Mouse (Mus musculus) stomach, postnatal 0 days (tissue): Measurements from ENCODE around the gene Dpep2nb. TPM values are rescaled to one million over a fixed set of nuclear protein-coding genes. Genes with fewer than 3 reads are reported as not detected.
"Not testable (repeated sequence)": the region's sequence is repeated elsewhere in the genome, so short reads cannot be mapped to it uniquely, and the experiment has no call there.

Experiments used
- ATAC-seq: fragments of 200-750 bp; cut with Nextera tagmentation; 2 replicates; pipeline ENCODE4 v1.8.0; 2017; ENCODE audit not compliant: low FRiP score, low TSS enrichment
- DNase-seq: peaks from one replicate; pipeline ENCODE4 v3.0.0-alpha.2; 2016; ENCODE audit warnings: low spot score
- H3K27ac ChIP-seq: fragments of 300-500 bp; sonication (generic); replicated peaks from 2 replicates; pipeline ENCODE4 v1.5.1; 2014; ENCODE audit warnings: mild to moderate bottlenecking, control low read depth
- H3K27me3 ChIP-seq: fragments of 300-500 bp; sonication (generic); 2 replicates; pipeline ENCODE4 v1.6.1; 2014; ENCODE audit warnings: low read length; ENCODE audit not compliant: control insufficient read depth, insufficient read depth
- H3K36me3 ChIP-seq: fragments of 300-500 bp; sonication (generic); 2 replicates; pipeline ENCODE4 v1.6.1; 2014; ENCODE audit warnings: low read length, mixed read lengths; ENCODE audit not compliant: control insufficient read depth, insufficient read depth
- H3K4me1 ChIP-seq: fragments of 300-500 bp; sonication (generic); replicated peaks from 2 replicates; pipeline ENCODE4 v1.6.1; 2014; ENCODE audit warnings: antibody characterized with exemption; ENCODE audit not compliant: control insufficient read depth, insufficient read depth
- H3K4me2 ChIP-seq: fragments of 300-500 bp; sonication (generic); replicated peaks from 2 replicates; pipeline ENCODE4 v1.6.1; 2014; ENCODE audit warnings: low read depth, mild to moderate bottlenecking, control low read depth, moderate library complexity
- H3K4me3 ChIP-seq: fragments of 300-500 bp; sonication (generic); 2 replicates; pipeline ENCODE4 v1.5.1; 2014; ENCODE audit warnings: low read depth, low read length, control low read depth
- H3K9ac ChIP-seq: fragments of 300-500 bp; sonication (generic); 2 replicates; pipeline ENCODE4 v1.6.1; 2014; ENCODE audit warnings: mild to moderate bottlenecking, low read length, control low read depth, mixed read lengths
- H3K9me3 ChIP-seq: fragments of 300-500 bp; sonication (generic); 2 replicates; pipeline ENCODE4 v1.6.1; 2016; ENCODE audit warnings: low read length; ENCODE audit not compliant: control insufficient read depth
- CTCF ChIP-seq: IDR thresholded peaks from 2 replicates; pipeline ENCODE4 v1.5.1; 2016; ENCODE audit warnings: antibody characterized with exemption, low read depth, mild to moderate bottlenecking, moderate library complexity
- EP300 ChIP-seq: optimal IDR thresholded peaks from 2 replicates; pipeline ENCODE3; 2016; ENCODE audit warnings: antibody characterized with exemption
- WGBS: fragments of 180-500 bp; shearing (Covaris S2); extraction: QIAGEN DNeasy Blood & Tissue Kit; methylation state at CpG from one replicate; pipeline ENCODE4 v1.1.7; 2014; 5-methylcytosine and 5-hydroxymethylcytosine counted together
- polyA plus RNA-seq: library from polyadenylated mRNA; unstranded; fragments of >200 nt; fragmentation: Nextera tagmentation; extraction: Ambion mirVana; gene quantifications from 2 replicates; pipeline ENCODE4 v1.2.1, GENCODE M21; 2015

Dpep2nb gene
- polyA plus RNA-seq, 1 experiment from 2014 or later = not detected

DNA sequence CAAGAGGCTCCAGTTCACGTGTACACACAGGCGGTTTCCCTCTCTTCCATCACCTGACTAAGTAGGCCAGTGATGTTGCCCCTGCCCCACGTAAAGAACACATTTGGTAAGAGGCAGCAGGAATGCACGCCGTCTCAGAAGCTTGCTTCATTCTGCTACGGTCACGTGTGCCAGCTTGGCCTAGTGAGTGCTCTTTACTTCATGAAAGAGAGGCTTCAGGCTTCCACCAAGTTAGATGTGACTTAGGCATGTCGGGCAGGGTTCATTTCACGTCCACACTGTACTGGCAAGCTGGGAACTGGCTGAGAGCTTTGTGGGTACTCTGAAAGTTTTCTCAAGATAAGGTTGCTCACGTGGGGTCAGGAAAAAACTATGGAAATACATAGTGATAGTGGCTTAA, 32.9 kb upstream of the Dpep2nb start:
- no peak for DNase-seq
- no peak overlapping the region for H3K4me2 ChIP-seq
- H3K27ac ChIP-seq = no peak overlapping the region
- 81% methylated on average over 10 of the region's 10 CpGs for WGBS
- TF ChIP-seq CTCF (no peak), EP300 (no peak)
- ATAC-seq = peak; percentile 47; the same call in 1 of the 2 replicates
- no peaks in the 10 kb centered on the region for H3K9me3 ChIP-seq
- H3K36me3 ChIP-seq = no peaks in the 10 kb centered on the region
- no peaks in the 10 kb centered on the region for H3K27me3 ChIP-seq
- H3K4me1 ChIP-seq = no peaks in the 10 kb centered on the region
- H3K4me3 ChIP-seq = no peak overlapping the region
- no peak overlapping the region for H3K9ac ChIP-seq

DNA sequence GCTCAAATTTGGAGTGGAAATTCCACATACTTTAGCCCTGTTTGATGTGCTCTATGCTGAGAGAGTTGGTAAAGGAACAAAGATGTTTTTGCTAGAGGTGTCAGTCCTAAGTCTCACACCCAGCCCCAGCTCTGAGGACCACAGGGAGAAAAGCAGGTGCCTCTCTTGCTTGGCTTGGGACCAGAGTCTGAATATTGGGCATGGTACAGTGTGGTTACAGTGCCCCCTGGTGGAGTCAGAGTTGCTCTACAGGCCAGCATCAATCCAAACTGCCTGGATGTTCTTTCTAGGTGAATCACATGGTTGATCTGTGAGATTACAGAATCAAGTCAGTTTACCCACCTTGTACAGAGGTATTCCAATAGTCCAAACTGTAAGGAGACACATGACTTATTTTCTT, 16.7 kb upstream of the Dpep2nb start:
- Histone ChIP-seq H3K27me3 (no peaks in the 10 kb centered on the region), H3K9me3 (no peaks in the 10 kb centered on the region), H3K4me3 (no peak overlapping the region), H3K4me1 (no peaks in the 10 kb centered on the region), H3K9ac (no peak overlapping the region), H3K27ac (no peak overlapping the region), H3K4me2 (no peak overlapping the region), H3K36me3 (no peaks in the 10 kb centered on the region)
- ATAC-seq (0 out of 2 replicates have a peak, but pooled peaks have one; percentile 60), DNase-seq (peak; percentile 79)
- TF ChIP-seq EP300 = no peak
- TF ChIP-seq CTCF = peak; percentile 98

DNA sequence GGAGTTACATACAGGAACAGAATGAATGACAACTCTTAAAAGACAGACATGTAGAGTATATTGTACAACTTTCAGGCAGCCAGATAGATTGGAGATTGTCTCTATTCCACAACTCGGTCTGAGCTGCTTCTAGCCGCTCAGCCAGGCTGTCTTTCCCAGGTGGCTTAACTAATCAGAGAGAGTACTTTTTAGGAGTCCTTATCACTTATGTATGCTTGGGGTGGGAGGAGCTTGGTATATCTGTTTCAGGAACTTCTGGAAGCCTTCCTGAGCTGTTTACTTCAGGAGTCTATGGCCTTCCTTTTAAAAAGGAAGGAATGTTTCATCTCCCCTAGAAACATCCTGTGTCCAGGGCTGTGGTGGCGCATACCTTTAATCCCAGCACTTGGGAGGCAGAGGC, 12.3 kb upstream of the Dpep2nb start:
- Histone ChIP-seq H3K4me2 (no peak overlapping the region), H3K27ac (no peak overlapping the region), H3K27me3 (no peaks in the 10 kb centered on the region), H3K4me3 (no peak overlapping the region), H3K4me1 (no peaks in the 10 kb centered on the region), H3K9me3 (no peaks in the 10 kb centered on the region), H3K9ac (no peak overlapping the region), H3K36me3 (peaks cover 3% of the 10 kb centered on the region)
- no peak for ATAC-seq
- WGBS = 82% methylated on average over 3 of the region's 3 CpGs
- no peak for DNase-seq
- TF ChIP-seq EP300 (no peak), CTCF (no peak)

DNA sequence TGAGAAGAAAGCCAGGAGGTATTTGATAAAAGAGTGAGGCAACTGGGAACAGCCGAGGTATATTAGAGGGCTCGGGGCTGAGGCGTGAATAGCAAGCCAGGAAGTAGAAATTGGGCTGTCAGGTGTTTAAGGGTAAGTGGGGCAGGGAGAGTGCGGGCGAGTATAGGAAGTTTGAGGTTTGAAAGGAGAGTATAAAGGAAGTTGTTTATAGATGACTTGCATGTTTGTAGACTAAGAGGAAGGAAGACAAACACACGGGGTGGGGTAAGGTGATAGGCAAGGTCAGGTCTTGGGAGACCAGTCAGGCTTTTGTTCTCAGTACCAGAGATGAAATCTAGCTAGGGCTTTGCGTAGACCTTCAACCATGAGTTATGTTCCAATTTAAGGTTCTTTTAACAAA, 11.4 kb upstream of the Dpep2nb start:
- no peak overlapping the region for H3K27ac ChIP-seq
- no peaks in the 10 kb centered on the region for H3K27me3 ChIP-seq
- H3K4me3 ChIP-seq = no peak overlapping the region
- ATAC-seq (no peak), DNase-seq (no peak)
- TF ChIP-seq CTCF (no peak), EP300 (no peak)
- no peak overlapping the region for H3K9ac ChIP-seq
- no peak overlapping the region for H3K4me2 ChIP-seq
- H3K36me3 ChIP-seq = peaks cover 3% of the 10 kb centered on the region
- WGBS = 84% methylated on average over 7 of the region's 7 CpGs
- H3K4me1 ChIP-seq = no peaks in the 10 kb centered on the region
- H3K9me3 ChIP-seq = no peaks in the 10 kb centered on the region

- H3K36me3 ChIP-seq = peaks cover 3% of the 10 kb centered on the region
- H3K27ac ChIP-seq = no peak overlapping the region
- H3K9me3 ChIP-seq = no peaks in the 10 kb centered on the region
- no peaks in the 10 kb centered on the region for H3K27me3 ChIP-seq
- no peak overlapping the region for H3K4me2 ChIP-seq
- H3K4me1 ChIP-seq = no peaks in the 10 kb centered on the region
- ATAC-seq (no peak), DNase-seq (no peak)
- H3K4me3 ChIP-seq = no peak overlapping the region
- H3K9ac ChIP-seq = no peak overlapping the region
- 89% methylated on average over 6 of the region's 6 CpGs for WGBS
- no peak for TF ChIP-seq CTCF
- no peak for TF ChIP-seq EP300
Observed at GRCm38 (mm10) chr8:106016284-106016683, 10.5 kb upstream of the Dpep2nb start.

DNA sequence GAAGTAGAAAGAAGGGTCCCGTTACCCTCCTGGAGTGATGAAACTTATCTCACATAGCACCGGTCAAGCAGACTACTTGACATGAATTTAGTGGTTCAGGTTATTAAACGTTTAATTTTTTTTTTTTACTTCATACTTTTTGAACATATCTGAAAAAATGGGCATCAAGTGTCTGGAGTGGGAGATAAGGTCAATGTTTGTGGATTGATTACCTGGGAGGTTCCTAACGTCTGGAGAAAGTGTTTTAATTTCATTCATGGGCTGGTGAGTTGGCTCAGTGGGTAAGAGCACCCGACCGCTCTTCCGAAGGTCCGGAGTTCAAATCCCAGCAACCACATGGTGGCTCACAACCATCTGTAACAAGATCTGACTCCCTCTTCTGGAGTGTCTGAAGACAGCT, 6.4 kb upstream of the Dpep2nb start:
- not testable (repeated sequence) for H3K27ac ChIP-seq, H3K9me3 ChIP-seq, H3K36me3 ChIP-seq, H3K27me3 ChIP-seq, DNase-seq, H3K4me1 ChIP-seq, ATAC-seq, H3K9ac ChIP-seq, H3K4me3 ChIP-seq
- peak overlapping the region; percentile 91; the same call in 1 of the 2 replicates for H3K4me2 ChIP-seq
- WGBS = 80% methylated on average over 8 of the region's 8 CpGs
